In the genomic region with DNA sequence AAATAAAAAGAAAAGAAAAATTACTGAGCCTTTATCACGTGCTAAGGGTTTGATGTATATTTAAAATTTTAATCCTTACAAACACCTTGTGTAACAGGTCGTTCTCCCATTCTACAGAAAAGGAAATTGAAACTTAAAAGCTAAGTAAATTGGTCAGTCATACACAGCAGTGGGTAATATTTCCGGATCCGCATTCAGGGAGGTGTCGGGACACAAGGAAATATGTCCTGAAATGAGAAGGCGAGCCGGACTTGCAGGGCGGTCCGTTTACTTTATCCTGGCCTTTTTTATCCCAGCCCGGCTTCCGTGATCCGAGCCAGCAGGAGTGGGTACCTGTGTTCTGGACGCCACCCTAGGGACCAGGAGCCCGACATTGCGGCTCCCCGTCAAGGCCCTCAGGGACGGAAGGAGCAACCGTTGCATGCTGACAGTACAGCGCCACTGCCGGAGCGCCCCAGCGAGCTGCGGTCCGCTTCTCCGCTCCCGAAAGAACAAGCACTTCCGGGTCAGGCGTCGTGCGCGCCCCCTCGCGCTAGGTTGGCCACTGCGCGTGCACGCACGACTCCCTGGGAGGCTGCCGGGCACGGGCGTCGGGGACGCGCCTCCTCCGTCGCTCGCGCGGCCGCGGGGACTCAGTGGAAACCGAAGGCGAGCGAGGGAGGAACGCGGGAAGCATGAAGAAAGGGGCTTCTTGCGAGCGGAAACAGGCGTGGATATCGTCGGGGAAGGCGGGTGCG, we compare ENCODE assay signal across 8 mouse cellular contexts. TPM values are rescaled to one million over a fixed set of nuclear protein-coding genes. Genes with fewer than 3 reads are reported as not detected.
DNase-seq lines count a peak whose midpoint lies in the region; ATAC-seq and TF ChIP-seq lines count a peak whose summit lies in the region.

Cutc (plus strand) TSS at position 508 of the 737 bp plus-strand sequence.
Cox15 (minus strand) TSS at position 512 of the 737 bp plus-strand sequence.

- H3K4me1 ChIP-seq in erythroblast, embryonic 14.5 days (ENCODE audit: control insufficient read depth) = peaks cover 21% of the 10 kb centered on the region
- H3K4me1 ChIP-seq in heart, embryonic 11.5 days (ENCODE audit: control insufficient read depth, insufficient read depth, low read length) = peaks cover 3% of the 10 kb centered on the region; the same call in 1 of the 2 replicates
- H3K4me1 ChIP-seq in kidney, embryonic 16.5 days (ENCODE audit: insufficient read depth, low read length) = peaks cover 13% of the 10 kb centered on the region; the same call in 1 of the 2 replicates
- no peaks in the 10 kb centered on the region for H3K4me1 ChIP-seq in liver, adult 2 months (ENCODE audit: control insufficient read depth, insufficient read depth, low read length)

- H3ac ChIP-seq in C2C12 (ENCODE audit: control insufficient read depth, insufficient read length, low read depth) (peak within 1 kb of the TSS; percentile 86), myocyte (ENCODE audit: control insufficient read depth, insufficient read length) (peak within 1 kb of the TSS; percentile 49)

- peak; percentile 87 for ATAC-seq in heart, embryonic 11.5 days (replicated peaks; ENCODE audit: insufficient number of reproducible peaks, low FRiP score, low TSS enrichment)
- ATAC-seq in kidney, embryonic 16.5 days (ENCODE audit: low FRiP score, low TSS enrichment) = peak; percentile 92

- H3K27me3 ChIP-seq in C2C12 (ENCODE audit: control insufficient read depth, insufficient read depth, insufficient read length) (no peaks in the 10 kb centered on the region), myocyte (ENCODE audit: control insufficient read depth, insufficient read depth, insufficient read length) (no peaks in the 10 kb centered on the region)
- H3K27me3 ChIP-seq in erythroblast, embryonic 14.5 days (ENCODE audit: control insufficient read depth) = no peaks in the 10 kb centered on the region
- no peaks in the 10 kb centered on the region for H3K27me3 ChIP-seq in heart, embryonic 11.5 days (ENCODE audit: control insufficient read depth, insufficient read depth, low read length)
- H3K27me3 ChIP-seq in kidney, embryonic 16.5 days (ENCODE audit: insufficient read depth, low read length) = no peaks in the 10 kb centered on the region
- no peaks in the 10 kb centered on the region for H3K27me3 ChIP-seq in liver, adult 2 months (ENCODE audit: control insufficient read depth, insufficient read depth, low read length)
- no peaks in the 10 kb centered on the region for H3K27me3 ChIP-seq in splenic B cell, adult 2 months (ENCODE audit: control insufficient read depth, insufficient read depth, low read length, poor library complexity, severe bottlenecking)

- H3K36me3 ChIP-seq in C2C12 (ENCODE audit: control insufficient read depth, insufficient read depth) (peaks cover 35% of the 10 kb centered on the region), myocyte (ENCODE audit: control insufficient read depth, insufficient read depth) (peaks cover 20% of the 10 kb centered on the region)
- H3K36me3 ChIP-seq in erythroblast, embryonic 14.5 days (ENCODE audit: control insufficient read depth) = peaks cover 36% of the 10 kb centered on the region
- peaks cover 10% of the 10 kb centered on the region; the same call in 1 of the 2 replicates for H3K36me3 ChIP-seq in heart, embryonic 11.5 days (ENCODE audit: control insufficient read depth, insufficient read depth, low read length)
- peaks cover 21% of the 10 kb centered on the region for H3K36me3 ChIP-seq in kidney, embryonic 16.5 days (ENCODE audit: insufficient read depth, low read length)
- peaks cover 23% of the 10 kb centered on the region; the same call in 1 of the 2 replicates for H3K36me3 ChIP-seq in liver, adult 2 months (ENCODE audit: control insufficient read depth, insufficient read depth, low read length)
- H3K36me3 ChIP-seq in splenic B cell, adult 2 months (ENCODE audit: control insufficient read depth, insufficient read depth, low read length, poor library complexity, severe bottlenecking) = peaks cover 10% of the 10 kb centered on the region; the same call in 1 of the 2 replicates

- H3K9ac ChIP-seq in heart, embryonic 11.5 days (ENCODE audit: low read depth, low read length) = peak within 1 kb of the TSS; percentile 68
- peak within 1 kb of the TSS; percentile 90 for H3K9ac ChIP-seq in kidney, embryonic 16.5 days (replicated peaks; ENCODE audit: low read length)
- peak within 1 kb of the TSS; percentile 93 for H3K9ac ChIP-seq in liver, adult 2 months (ENCODE audit: low read depth, low read length)

- H3K9me3 ChIP-seq in erythroblast, embryonic 14.5 days (ENCODE audit: control insufficient read depth, low read length) = no peaks in the 10 kb centered on the region
- H3K9me3 ChIP-seq in heart, embryonic 11.5 days (replicated peaks; ENCODE audit: control insufficient read depth, low read length) = no peaks in the 10 kb centered on the region
- H3K9me3 ChIP-seq in kidney, embryonic 16.5 days (ENCODE audit: low read length) = no peaks in the 10 kb centered on the region

- H3K79me2 ChIP-seq in C2C12 (ENCODE audit: control insufficient read depth, insufficient read depth) (peaks cover 12% of the 10 kb centered on the region), myocyte (ENCODE audit: control insufficient read depth, insufficient read depth) (no peaks in the 10 kb centered on the region)
- no peaks in the 10 kb centered on the region; the same call in 1 of the 2 replicates for H3K79me2 ChIP-seq in liver, adult 2 months (ENCODE audit: control insufficient read depth, insufficient read depth, low read length)

- peak; percentile 99 for DNase-seq in brain, embryonic 14.5 days (ENCODE audit: low read depth)
- DNase-seq in liver, adult 2 months (ENCODE audit: extremely low read depth, low read depth, low spot score) = peak; percentile 86
- peak; percentile 95 for DNase-seq in splenic B cell, adult 2 months (ENCODE audit: low read depth, low spot score)

- peaks cover 3% of the 10 kb centered on the region for H3K79me3 ChIP-seq in C2C12 (ENCODE audit: low read depth)

- H3K4me2 ChIP-seq in heart, embryonic 11.5 days = peak within 1 kb of the TSS; percentile 65
- H3K4me2 ChIP-seq in kidney, embryonic 16.5 days (replicated peaks; ENCODE audit: low read depth, low read length) = peak within 1 kb of the TSS; percentile 67
- H3K4me2 ChIP-seq in myocyte (ENCODE audit: low read depth) = peak within 1 kb of the TSS; percentile 87

- WGBS in heart, embryonic 11.5 days (ENCODE audit: insufficient replicate concordance) = under 1% methylated on average over 62 of the region's 62 CpGs
- under 1% methylated on average over 62 of the region's 62 CpGs for WGBS in kidney, embryonic 16.5 days
- WGBS in liver, adult 2 months = under 1% methylated on average over 62 of the region's 62 CpGs

- TF ChIP-seq POLR2A in brain, embryonic 14.5 days (IDR thresholded peaks at IDR 0.05; ENCODE audit: borderline replicate concordance, extremely low read depth, insufficient read depth, insufficient read length, poor library complexity, severe bottlenecking) = peak; percentile 92
- peak; percentile 65 for TF ChIP-seq POLR2A in liver, adult 2 months (IDR thresholded peaks at IDR 0.05; ENCODE audit: extremely low read depth, insufficient read depth, low read length)
- TF ChIP-seq POLR2A in myocyte (IDR thresholded peaks at IDR 0.05; ENCODE audit: insufficient read length, low read depth) = peak; percentile 97

- H3K27ac ChIP-seq in heart, embryonic 11.5 days (ENCODE audit: low read depth, low read length) = peak within 1 kb of the TSS; percentile 85
- peak within 1 kb of the TSS; percentile 99 for H3K27ac ChIP-seq in kidney, embryonic 16.5 days (ENCODE audit: low read length)
- peak within 1 kb of the TSS; percentile 97 for H3K27ac ChIP-seq in liver, adult 2 months (replicated peaks; ENCODE audit: insufficient read depth, low read depth, low read length)

- H3K4me3 ChIP-seq in C2C12 (ENCODE audit: insufficient read depth, poor library complexity, severe bottlenecking) (peak within 1 kb of the TSS; percentile 63), myocyte (peak within 1 kb of the TSS; percentile 64)
- H3K4me3 ChIP-seq in erythroblast, embryonic 14.5 days (replicated peaks) = peak within 1 kb of the TSS; percentile 93
- peak within 1 kb of the TSS; percentile 70 for H3K4me3 ChIP-seq in heart, embryonic 11.5 days (ENCODE audit: low read depth, low read length)
- peak within 1 kb of the TSS; percentile 80 for H3K4me3 ChIP-seq in kidney, embryonic 16.5 days (ENCODE audit: low read length)
- H3K4me3 ChIP-seq in liver, adult 2 months (ENCODE audit: insufficient read depth, low read depth, low read length) = peak within 1 kb of the TSS; percentile 93

- TF ChIP-seq CTCF in C2C12 (IDR thresholded peaks at IDR 0.05; ENCODE audit: control insufficient read depth, insufficient read depth, insufficient read length) = peak; percentile 43
- 0 out of 2 replicates have a peak, but pooled peaks have one; percentile 11 for TF ChIP-seq CTCF in brain, embryonic 14.5 days (IDR thresholded peaks at IDR 0.05; ENCODE audit: borderline replicate concordance, extremely low read depth, insufficient read depth, insufficient read length)
- peak; percentile 18; the same call in 1 of the 2 replicates for TF ChIP-seq CTCF in liver, adult 2 months (IDR thresholded peaks at IDR 0.05; ENCODE audit: low read depth, low read length)

TF ChIP-seq in C2C12, 6 proteins besides CTCF, POLR2A, EP300 and RAD21 (continues in another document):
- TF ChIP-seq MAX (IDR thresholded peaks at IDR 0.05) (peak; percentile 50), CEBPB (IDR thresholded peaks at IDR 0.05; ENCODE audit: low read depth) (no peak)

TF ChIP-seq in myocyte, 11 proteins besides CTCF, POLR2A, EP300 and RAD21 (continues in another document):
- TF ChIP-seq MYOG (IDR thresholded peaks at IDR 0.05; ENCODE audit: control insufficient read depth in 1 of 3, insufficient read depth in 1 of 3, insufficient read length in 2 of 3, low read depth in 2 of 3) = peak in 1 of 3 experiments; percentile 63

RNA-seq across cellular contexts. Expression of gene Cutc, which starts in this region (rescaled TPM):
- polyA plus RNA-seq in C2C12 (2012; fragmentation: generic; extraction: Trizol) (5.6 TPM), myocyte (2012; fragmentation: generic; extraction: Trizol) (5.1 TPM)
- polyA plus RNA-seq in brain, embryonic 14.5 days (2012; rRNA removed) = 4.3 and 5.1 TPM in 2 replicates
- polyA plus RNA-seq in erythroblast, embryonic 14.5 days (2012) = 0.05 and 0.15 TPM in 2 replicates
- 8.6 and 10.9 TPM in 2 replicates for polyA plus RNA-seq in heart, embryonic 11.5 days (2014; fragmentation: Nextera tagmentation; extraction: Ambion mirVana)
- 15.3 and 18.5 TPM in 2 replicates for polyA plus RNA-seq in kidney, embryonic 16.5 days (2015; fragmentation: Nextera tagmentation; extraction: Ambion mirVana)
- 17.0 and 17.8 TPM in 2 replicates for total RNA-seq in liver, adult 2 months (2014; rRNA removed)
- polyA plus RNA-seq in liver, adult 2 months (2012; rRNA removed) = 7.5 and 7.9 TPM in 2 replicates

RNA-seq across cellular contexts. Expression of gene Cox15, which starts in this region (rescaled TPM):
- polyA plus RNA-seq in C2C12 (2012; fragmentation: generic; extraction: Trizol) (6.3 TPM), myocyte (2012; fragmentation: generic; extraction: Trizol) (11.5 TPM)
- polyA plus RNA-seq in brain, embryonic 14.5 days (2012; rRNA removed) = 15.1 and 19.5 TPM in 2 replicates
- 0.16 and 0.39 TPM in 2 replicates for polyA plus RNA-seq in erythroblast, embryonic 14.5 days (2012)
- 8.8 and 10.4 TPM in 2 replicates for polyA plus RNA-seq in heart, embryonic 11.5 days (2014; fragmentation: Nextera tagmentation; extraction: Ambion mirVana)
- 12.0 and 15.6 TPM in 2 replicates for polyA plus RNA-seq in kidney, embryonic 16.5 days (2015; fragmentation: Nextera tagmentation; extraction: Ambion mirVana)
- total RNA-seq in liver, adult 2 months (2014; rRNA removed) = 9.2 and 10.2 TPM in 2 replicates
- 10.6 and 10.9 TPM in 2 replicates for polyA plus RNA-seq in liver, adult 2 months (2012; rRNA removed)

Comparison
In these comparisons a context has a peak if more than half of its experiments do, and no peak if none do; other contexts are left out.
1. Peak in every context shown above with its lines: DNase-seq, ATAC-seq, H3K4me3 ChIP-seq and H3K27ac ChIP-seq.